Comparison of ENCODE assay signal across 8 mouse cellular contexts in genomic region chrX:101332375-101333211, GRCm38 (mm10). TPM values are rescaled to one million over a fixed set of nuclear protein-coding genes. Genes with fewer than 3 reads are reported as not detected.
DNase-seq lines count a peak whose midpoint lies in the region; ATAC-seq lines count a peak whose summit lies in the region.

No protein-coding gene starts in this region.

- peak; percentile 97 for ATAC-seq in hindbrain, embryonic 12.5 days (ENCODE audit: low FRiP score)

- H3K4me1 ChIP-seq in hindbrain, embryonic 12.5 days = no peaks in the 10 kb centered on the region

- no peaks in the 10 kb centered on the region for H3K9me3 ChIP-seq in hindbrain, embryonic 12.5 days (replicated peaks)

- peak overlapping the region; percentile 43; the same call in 1 of the 2 replicates for H3K9ac ChIP-seq in hindbrain, embryonic 12.5 days

- no peaks in the 10 kb centered on the region; the same call in 1 of the 2 replicates for H3K27me3 ChIP-seq in hindbrain, embryonic 12.5 days

- peak overlapping the region; percentile 48 for H3K4me2 ChIP-seq in hindbrain, embryonic 12.5 days (replicated peaks)

- peak; percentile 92 for DNase-seq in NIH3T3 (ENCODE audit: low read depth)
- DNase-seq in cerebellum, postnatal 10 days = peak; percentile 89 to 93
- peak; percentile 84 to 89 for DNase-seq in frontal cortex, postnatal 10 days (ENCODE audit: low spot score in 2 of 2)
- DNase-seq in layer of hippocampus, postnatal 14 days (ENCODE audit: low spot score in 2 of 2) = peak; percentile 79 to 93
- peak; percentile 76 for DNase-seq in lung, postnatal 14 days
- DNase-seq in retina, adult 2 months (ENCODE audit: low read depth, low spot score) = peak; percentile 84
- DNase-seq in thymus, postnatal 36 days = peak; percentile 79 to 84

- WGBS in hindbrain, embryonic 12.5 days = 16% methylated on average over 38 of the region's 49 CpGs

- peak overlapping the region; percentile 32 for H3K4me3 ChIP-seq in hindbrain, embryonic 12.5 days

- no peaks in the 10 kb centered on the region for H3K36me3 ChIP-seq in hindbrain, embryonic 12.5 days

- H3K27ac ChIP-seq in hindbrain, embryonic 12.5 days = peak overlapping the region; percentile 93

RNA-seq across cellular contexts. Expression of gene Nlgn3, which starts 33.6 kb away (rescaled TPM):
- 37.0 and 44.6 TPM in 2 replicates for polyA plus RNA-seq in hindbrain, embryonic 12.5 days (2016; fragmentation: Nextera tagmentation; extraction: Ambion mirVana)
- total RNA-seq in layer of hippocampus, postnatal 14 days (2021) = 100 to 1,000 TPM; 212 to 221 TPM

RNA-seq across cellular contexts. Expression of gene Gjb1, which starts 43.6 kb away (rescaled TPM):
- 0.22 and 0.60 TPM in 2 replicates for polyA plus RNA-seq in hindbrain, embryonic 12.5 days (2016; fragmentation: Nextera tagmentation; extraction: Ambion mirVana)
- total RNA-seq in layer of hippocampus, postnatal 14 days (2021) = 1 to 10 TPM; 4.6 to 5.5 TPM

RNA-seq across cellular contexts. Expression of gene Med12, which starts 58.8 kb away (rescaled TPM):
- 38.9 and 39.2 TPM in 2 replicates for polyA plus RNA-seq in hindbrain, embryonic 12.5 days (2016; fragmentation: Nextera tagmentation; extraction: Ambion mirVana)
- 10 to 100 TPM; 31.0 to 32.8 TPM for total RNA-seq in layer of hippocampus, postnatal 14 days (2021)

Comparison
In these comparisons a context has a peak if more than half of its experiments do, and no peak if none do; other contexts are left out.
1. Peak in every context shown above with its lines: DNase-seq, ATAC-seq, H3K4me3 ChIP-seq and H3K27ac ChIP-seq.